Comparison of ENCODE assay signal across 12 mouse cellular contexts in the genomic region with DNA sequence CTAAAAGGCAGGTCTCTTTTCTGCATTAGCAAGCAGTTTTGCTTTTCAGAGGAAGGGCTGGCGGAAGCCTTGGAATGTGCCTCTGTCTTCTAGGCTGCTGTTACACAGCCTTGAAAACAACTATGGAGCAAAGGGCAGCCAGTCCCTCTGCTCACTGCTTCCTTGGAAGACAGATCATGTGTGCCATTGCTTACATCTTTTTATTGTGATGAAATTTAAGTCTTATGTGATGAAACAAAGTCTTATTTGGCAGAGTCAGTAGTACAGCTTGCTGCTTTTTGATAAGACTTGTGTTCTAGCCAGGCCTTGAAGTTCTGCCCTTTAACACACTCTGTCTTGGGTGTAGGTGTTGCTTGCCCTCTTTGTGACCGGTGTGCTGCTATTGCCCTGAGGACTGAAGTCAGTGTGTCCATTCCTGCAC. TPM values are rescaled to one million over a fixed set of nuclear protein-coding genes. Genes with fewer than 3 reads are reported as not detected.
A peak's percentile ranks its signal among the peaks of the same experiment; 100 is the strongest.
DNase-seq lines count a peak whose midpoint lies in the region; ATAC-seq and TF ChIP-seq lines count a peak whose summit lies in the region.
"Had no signal": no experiment of that assay in that cellular context is flagged by ENCODE, and none has a peak within 500 bp of the region (broad histone marks: within the 10 kb centered on the region; RNA-seq: fewer than 3 reads in every experiment).

No protein-coding gene starts in this region.

- intact Hi-C loops in heart, postnatal 14 days (cut with DNase I) = no loop called here

- no peak overlapping the region; the same call in 1 of the 2 replicates for H3K9ac ChIP-seq in lung, postnatal 0 days (replicated peaks; ENCODE audit: low read depth)
- H3K9ac ChIP-seq: forebrain, embryonic 13.5 days; liver, embryonic 13.5 days had no signal

- H3K4me1 ChIP-seq in heart, embryonic 10.5 days = peaks cover 12% of the 10 kb centered on the region; the same call in 1 of the 2 replicates
- peaks cover 32% of the 10 kb centered on the region for H3K4me1 ChIP-seq in kidney, adult 2 months (ENCODE audit: control insufficient read depth, insufficient read depth, low read length)
- H3K4me1 ChIP-seq in lung, postnatal 0 days (ENCODE audit: insufficient read depth, low read depth, low read length) = peaks cover 16% of the 10 kb centered on the region; the same call in 1 of the 2 replicates

- no peak for TF ChIP-seq POLR2A in kidney, adult 2 months (IDR thresholded peaks at IDR 0.05; ENCODE audit: low read depth, low read length)

- peak; percentile 83 for ATAC-seq in lung, postnatal 0 days
- ATAC-seq: forebrain, embryonic 13.5 days had no signal

- no peak for TF ChIP-seq CTCF in kidney, adult 2 months (conservative IDR thresholded peaks at IDR 0.05; ENCODE audit: insufficient read depth, insufficient read length, low read depth, low read length)
- no peak for TF ChIP-seq CTCF in lung, postnatal 0 days (IDR thresholded peaks at IDR 0.05)

- H3K36me3 ChIP-seq in heart, embryonic 10.5 days = peaks cover 8% of the 10 kb centered on the region
- no peaks in the 10 kb centered on the region for H3K36me3 ChIP-seq in kidney, adult 2 months (ENCODE audit: control insufficient read depth, insufficient read depth, low read length)
- H3K36me3 ChIP-seq in lung, postnatal 0 days (ENCODE audit: insufficient read depth, low read length) = 0 out of 2 replicates have a peak, but pooled peaks cover 3% of the 10 kb centered on the region

- TF ChIP-seq EP300 in lung, postnatal 0 days (IDR thresholded peaks at IDR 0.05) = peak; percentile 62; the same call in 1 of the 2 replicates

- no peaks in the 10 kb centered on the region for H3K9me3 ChIP-seq in heart, embryonic 10.5 days
- H3K9me3 ChIP-seq in lung, postnatal 0 days (ENCODE audit: low read length) = no peaks in the 10 kb centered on the region
- H3K9me3 ChIP-seq: forebrain, embryonic 13.5 days; liver, embryonic 13.5 days had no signal

- no peak overlapping the region for H3K4me2 ChIP-seq in lung, postnatal 0 days (replicated peaks; ENCODE audit: low read depth, low read length)
- H3K4me2 ChIP-seq: forebrain, embryonic 13.5 days; liver, embryonic 13.5 days had no signal

- 90% methylated on average over 2 of the region's 2 CpGs for WGBS in heart, embryonic 10.5 days
- 39% methylated on average over 2 of the region's 2 CpGs for WGBS in kidney, adult 2 months
- WGBS in lung, postnatal 0 days = 50% methylated on average over 2 of the region's 2 CpGs

- no peaks in the 10 kb centered on the region for H3K27me3 ChIP-seq in heart, embryonic 10.5 days (ENCODE audit: insufficient read depth, poor library complexity, severe bottlenecking)
- no peaks in the 10 kb centered on the region for H3K27me3 ChIP-seq in kidney, adult 2 months (replicated peaks; ENCODE audit: control insufficient read depth, insufficient read depth, low read length)
- no peaks in the 10 kb centered on the region for H3K27me3 ChIP-seq in lung, postnatal 0 days (replicated peaks; ENCODE audit: insufficient read depth, low read length)
- H3K27me3 ChIP-seq: forebrain, embryonic 13.5 days; liver, embryonic 13.5 days had no signal

- DNase-seq in heart, postnatal 14 days = peak; percentile 25 to 27
- no peak for DNase-seq in heart, embryonic 10.5 days (ENCODE audit: low spot score)
- peak; percentile 57 for DNase-seq in adrenal gland, postnatal 14 days
- DNase-seq in kidney, adult 2 months = peak; percentile 89
- peak; percentile 93 for DNase-seq in lung, postnatal 0 days (ENCODE audit: low spot score)
- DNase-seq in urinary bladder, adult 2 months (ENCODE audit: low spot score) = no peak
- DNase-seq in urinary bladder, adult 18-20 months (ENCODE audit: low spot score in 2 of 2) = no peak
- no peak for DNase-seq in urinary bladder, postnatal 10 days (ENCODE audit: low spot score)
- DNase-seq: liver, embryonic 13.5 days; spleen, adult 18-20 months; thymus, postnatal 4 days had no signal

- no peak overlapping the region for H3K4me3 ChIP-seq in heart, embryonic 10.5 days
- H3K4me3 ChIP-seq in kidney, adult 2 months (ENCODE audit: insufficient read depth, low read depth, low read length) = no peak overlapping the region
- no peak overlapping the region for H3K4me3 ChIP-seq in lung, postnatal 0 days (ENCODE audit: low read depth, low read length)
- H3K4me3 ChIP-seq: forebrain, embryonic 13.5 days; liver, embryonic 13.5 days had no signal

- no peak overlapping the region for H3K27ac ChIP-seq in heart, embryonic 10.5 days
- peak overlapping the region; percentile 97 for H3K27ac ChIP-seq in kidney, adult 2 months (ENCODE audit: insufficient read depth, low read depth, low read length)
- H3K27ac ChIP-seq in lung, postnatal 0 days (ENCODE audit: low read length) = peak overlapping the region; percentile 55
- H3K27ac ChIP-seq: forebrain, embryonic 13.5 days; liver, embryonic 13.5 days had no signal

RNA-seq across cellular contexts. Expression of a gene that starts 6.8 kb away (rescaled TPM):
- 10 to 100 TPM; 22.9 to 23.2 TPM for total RNA-seq in heart, postnatal 14 days (2021)
- 15.9 and 18.1 TPM in 2 replicates for polyA plus RNA-seq in heart, embryonic 10.5 days (2016; fragmentation: Nextera tagmentation; extraction: Ambion mirVana)
- total RNA-seq in adrenal gland, postnatal 14 days (2021) = 46.1 and 59.0 TPM in 2 replicates
- 14.1 and 14.7 TPM in 2 replicates for polyA plus RNA-seq in kidney, adult 2 months (2012; rRNA removed)
- 12.6 and 13.6 TPM in 2 replicates for polyA plus RNA-seq in lung, postnatal 0 days (2015; fragmentation: Nextera tagmentation; extraction: Ambion mirVana)
- 12.1 and 13.6 TPM in 2 replicates for polyA plus RNA-seq in urinary bladder, adult 2 months (2012; rRNA removed)

RNA-seq across cellular contexts. Expression of a gene that starts 59.6 kb away (rescaled TPM):
- total RNA-seq in heart, postnatal 14 days (2021) = 10 to 100 TPM; 30.9 to 34.3 TPM
- 83.2 and 84.9 TPM in 2 replicates for polyA plus RNA-seq in heart, embryonic 10.5 days (2016; fragmentation: Nextera tagmentation; extraction: Ambion mirVana)
- 46.9 and 54.0 TPM in 2 replicates for total RNA-seq in adrenal gland, postnatal 14 days (2021)
- polyA plus RNA-seq in kidney, adult 2 months (2012; rRNA removed) = 12.1 and 16.2 TPM in 2 replicates
- polyA plus RNA-seq in lung, postnatal 0 days (2015; fragmentation: Nextera tagmentation; extraction: Ambion mirVana) = 121 and 135 TPM in 2 replicates
- polyA plus RNA-seq in urinary bladder, adult 2 months (2012; rRNA removed) = 21.2 and 29.7 TPM in 2 replicates

Comparison
In these comparisons a context has a peak if more than half of its experiments do, and no peak if none do; other contexts are left out.
1. DNase-seq: peak in heart, postnatal 14 days (2 of 2), adrenal gland, postnatal 14 days (single experiment), kidney, adult 2 months (single experiment) and lung, postnatal 0 days (single experiment); none in heart, embryonic 10.5 days (single experiment), urinary bladder, adult 2 months (single experiment), urinary bladder, adult 18-20 months (0 of 2) and urinary bladder, postnatal 10 days (single experiment).